Mouse (Mus musculus): ENCODE results near the gene 1700019A02Rik. TPM values are rescaled to one million over a fixed set of nuclear protein-coding genes. Genes with fewer than 3 reads are reported as not detected.

The 1700019A02Rik gene
- total RNA-seq (2015; ENCODE audit: low replicate concordance) (not detected in 2 replicates), total RNA-seq (2017; ENCODE audit: low replicate concordance) (not detected in 2 replicates)

GRCm38 (mm10) chr1:53187536-53187935, at the start of gene 1700019A02Rik:
TSS of gene 1700019A02Rik (minus strand) at chr1:53187636.
- no peak for ATAC-seq (replicated peaks; ENCODE audit: low FRiP score, poor library complexity, severe bottlenecking)

- no peak for ATAC-seq (replicated peaks; ENCODE audit: low FRiP score, poor library complexity, severe bottlenecking)
Measured at GRCm38 (mm10) chr1:53226063-53226462, 38.6 kb upstream of the 1700019A02Rik start.

DNA sequence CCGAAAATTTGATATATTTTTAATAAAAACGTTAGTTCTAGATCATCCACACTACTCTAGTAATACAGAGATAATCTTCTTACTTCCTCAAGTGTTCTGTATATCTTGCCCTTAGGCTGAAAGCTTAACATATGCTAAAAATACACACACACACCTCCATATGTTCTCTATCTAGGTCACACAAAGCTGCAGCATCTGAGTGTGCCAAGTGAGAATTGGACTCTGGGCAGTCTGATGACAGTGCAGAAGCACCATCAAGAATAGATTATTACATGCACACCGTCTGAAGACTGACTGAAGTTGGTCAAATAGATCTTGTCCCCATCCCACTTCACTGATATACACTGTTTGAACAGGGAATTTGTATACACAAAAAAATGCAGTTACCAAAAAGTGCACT, 38.2 kb upstream of the 1700019A02Rik start:
- no peak for ATAC-seq (replicated peaks; ENCODE audit: low FRiP score, poor library complexity, severe bottlenecking)

GRCm38 (mm10) chr1:53224775-53225174, 37.3 kb upstream of the 1700019A02Rik start:
- ATAC-seq (replicated peaks; ENCODE audit: low FRiP score, poor library complexity, severe bottlenecking) = no peak

DNA sequence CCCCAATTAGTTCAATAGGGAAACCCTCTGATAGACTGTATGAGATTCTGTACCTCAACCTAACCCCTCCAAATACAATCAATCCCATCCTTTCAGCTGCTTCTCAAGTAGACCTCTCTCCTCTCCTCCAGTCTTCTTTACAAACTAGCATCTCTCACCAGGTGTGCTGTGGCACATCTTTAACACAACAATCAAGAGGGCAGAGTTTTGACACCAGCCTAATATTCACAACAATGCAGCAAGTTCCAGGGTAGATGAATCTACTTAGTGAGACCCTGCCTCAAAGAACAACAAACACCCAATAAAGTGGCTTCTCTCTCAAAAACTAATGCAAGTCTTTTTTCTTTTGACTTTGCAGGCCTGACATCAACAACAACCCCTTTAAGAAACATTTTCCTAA, 22.7 kb upstream of the 1700019A02Rik start:
- no peak for ATAC-seq (replicated peaks; ENCODE audit: low FRiP score, poor library complexity, severe bottlenecking)

DNA sequence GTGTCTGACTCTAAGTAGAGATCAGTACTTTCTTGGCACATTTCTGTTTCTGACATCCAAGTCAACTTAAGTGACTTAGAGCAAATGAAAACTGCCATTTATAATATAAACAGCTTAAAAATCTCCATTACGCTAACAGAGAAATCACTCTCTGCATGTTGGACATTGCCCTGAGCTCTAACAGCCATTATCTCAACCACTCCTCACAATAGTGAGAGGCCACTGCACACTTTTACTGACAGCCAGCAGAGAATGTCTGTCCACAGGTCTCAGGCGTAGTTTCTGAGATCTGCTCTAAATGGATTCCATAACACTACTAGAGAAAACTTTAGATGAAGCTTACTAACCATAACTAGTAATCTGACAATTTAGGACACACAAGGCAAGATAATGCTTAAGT, 16.5 kb upstream of the 1700019A02Rik start:
- no peak for ATAC-seq (replicated peaks; ENCODE audit: low FRiP score, poor library complexity, severe bottlenecking)

DNA sequence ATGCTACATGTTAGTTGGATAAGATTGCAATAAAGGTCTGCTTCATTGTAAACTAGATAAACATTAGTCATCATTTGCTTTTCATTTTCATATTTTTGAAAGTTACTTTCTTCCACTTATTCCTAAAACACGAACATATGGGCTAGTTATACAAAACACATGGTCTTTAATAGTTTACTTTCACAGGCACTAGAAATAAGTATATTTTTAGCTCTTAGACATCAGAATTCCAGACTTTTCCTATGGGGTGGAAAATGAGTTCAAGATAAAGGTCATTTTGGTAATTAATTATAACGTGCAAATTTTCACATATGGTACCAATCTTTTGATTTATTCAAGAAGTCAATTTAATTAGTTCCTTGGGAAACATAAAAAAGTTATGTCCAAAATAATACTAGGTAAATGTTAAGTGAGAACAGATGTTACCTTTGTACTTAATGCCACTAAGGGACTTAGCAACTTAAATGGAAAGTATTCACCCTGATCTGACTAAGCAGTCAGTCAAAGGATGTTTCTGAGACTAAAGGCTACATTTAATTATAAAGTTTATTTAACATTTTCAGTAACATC, 14.3 kb upstream of the 1700019A02Rik start:
- no peak for ATAC-seq (replicated peaks; ENCODE audit: low FRiP score, poor library complexity, severe bottlenecking)

DNA sequence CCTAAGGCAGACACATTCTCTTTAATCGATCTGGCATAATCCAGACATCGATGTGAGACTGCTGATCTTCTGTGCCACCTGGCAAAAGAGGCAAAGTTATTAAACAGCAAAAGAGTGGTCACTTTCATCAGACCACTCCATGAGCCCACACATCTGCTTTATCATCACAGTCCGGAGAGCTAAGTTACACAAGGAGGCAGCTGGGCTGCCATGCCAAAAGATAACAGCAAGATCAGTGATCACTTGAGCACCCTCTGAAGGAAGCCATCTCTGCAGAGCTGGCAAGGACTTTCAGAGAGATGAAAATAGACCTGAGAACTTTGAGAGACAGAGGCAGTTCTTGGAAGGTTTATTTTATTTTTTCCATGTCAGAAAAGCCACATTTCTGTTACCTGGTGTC, 7.1 kb upstream of the 1700019A02Rik start:
- no peak for ATAC-seq (replicated peaks; ENCODE audit: low FRiP score, poor library complexity, severe bottlenecking)

DNA sequence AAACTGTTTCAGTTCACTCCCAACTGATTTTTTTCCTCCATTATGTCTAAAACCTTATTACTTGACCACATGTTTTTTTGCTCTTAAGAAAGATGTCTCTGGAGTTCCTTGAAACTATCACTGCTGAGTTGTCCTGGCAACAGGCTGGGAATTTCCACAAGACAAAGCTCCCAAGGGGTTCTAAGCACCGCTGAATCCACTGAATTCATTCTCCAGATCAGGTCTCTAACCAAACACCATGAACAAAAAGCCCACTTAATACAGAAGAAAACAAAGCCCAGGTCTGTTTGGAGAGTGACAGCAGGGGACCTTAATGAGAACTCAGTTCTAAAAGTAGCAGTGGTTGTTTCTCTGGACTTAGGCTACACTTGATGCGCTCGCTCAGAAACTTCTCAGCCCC, 3.8 kb upstream of the 1700019A02Rik start:
- no peak for ATAC-seq (replicated peaks; ENCODE audit: low FRiP score, poor library complexity, severe bottlenecking)

GRCm38 (mm10) chr1:53189620-53190019, 2.2 kb upstream of the 1700019A02Rik start:
- no peak for ATAC-seq (replicated peaks; ENCODE audit: low FRiP score, poor library complexity, severe bottlenecking)

- ATAC-seq (replicated peaks; ENCODE audit: low FRiP score, poor library complexity, severe bottlenecking) = no peak
Measured at GRCm38 (mm10) chr1:53186301-53186700, 1.1 kb downstream of the 1700019A02Rik start.

DNA sequence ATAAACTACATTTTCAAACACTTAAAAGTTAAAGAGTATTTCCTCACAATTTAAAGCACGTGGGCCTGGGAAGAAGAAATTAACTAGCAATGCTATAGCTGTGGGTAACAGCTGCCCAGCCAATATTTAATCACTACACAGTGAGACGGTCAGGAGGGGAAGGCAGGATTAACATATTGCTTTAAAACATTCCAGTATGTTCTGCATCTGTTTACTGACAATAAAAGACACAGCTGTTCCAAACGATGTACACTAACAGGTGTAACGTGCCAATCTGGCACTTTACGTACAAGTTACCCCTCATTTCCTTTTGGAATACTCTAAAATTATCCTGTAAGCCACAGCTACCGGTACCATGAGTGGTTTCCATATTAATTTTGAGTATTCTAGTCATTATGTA, 29.7 kb downstream of the 1700019A02Rik start:
- ATAC-seq (replicated peaks; ENCODE audit: low FRiP score, poor library complexity, severe bottlenecking) = no peak

DNA sequence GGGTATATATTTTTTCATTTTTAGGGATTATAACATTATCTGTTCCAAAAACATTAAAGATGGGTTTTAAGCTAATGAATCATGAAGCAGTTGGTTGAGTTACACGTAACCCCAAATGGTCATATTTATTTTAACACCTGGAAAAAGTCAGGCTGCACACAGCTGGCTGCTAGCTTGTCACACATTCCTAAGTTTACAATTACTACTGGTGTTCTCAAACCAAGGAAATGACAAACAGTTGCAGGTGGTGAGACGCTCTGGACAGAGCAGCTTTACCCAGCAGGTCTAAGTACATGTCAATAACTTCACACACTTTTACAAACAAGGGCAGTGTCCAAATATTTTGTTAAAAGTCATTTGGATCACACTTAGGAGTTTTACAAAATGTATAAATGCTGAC, 64.4 kb downstream of the 1700019A02Rik start:
- ATAC-seq (replicated peaks; ENCODE audit: low FRiP score, poor library complexity, severe bottlenecking) = no peak

DNA sequence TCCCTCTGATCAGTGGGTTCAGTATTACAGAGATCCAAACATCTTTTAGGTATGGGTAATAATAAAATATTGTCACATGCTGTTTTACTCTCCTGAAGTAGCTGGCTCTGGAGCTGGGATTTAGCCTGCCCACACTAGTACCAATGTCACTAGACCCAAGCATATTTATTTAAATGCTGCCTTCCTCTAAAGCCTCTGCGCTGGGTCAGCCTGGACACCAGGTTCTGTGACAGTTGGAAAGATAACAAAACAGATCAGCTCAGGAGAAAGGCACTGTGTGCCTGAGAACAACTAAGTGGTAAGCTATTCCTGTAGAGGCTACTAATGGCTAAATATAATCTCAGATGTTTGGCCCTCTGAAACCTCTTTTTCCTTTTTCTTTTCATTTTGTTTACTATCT, 76.9 kb downstream of the 1700019A02Rik start:
- ATAC-seq (replicated peaks; ENCODE audit: low FRiP score, poor library complexity, severe bottlenecking) = no peak

Other genes with a start within 250 kb of the 1700019A02Rik start
- not detected in 2 replicates for gene 1700019D03Rik, start 167.5 kb downstream of the 1700019A02Rik start, total RNA-seq (2015; ENCODE audit: low replicate concordance)
- 1.2 TPM in 1 of 2 replicates, not detected in the other for gene 1700019D03Rik, start 167.5 kb downstream of the 1700019A02Rik start, total RNA-seq (2017; ENCODE audit: low replicate concordance)
- gene Mstn, start 126.0 kb downstream of the 1700019A02Rik start, total RNA-seq (2015; ENCODE audit: low replicate concordance) = not detected in 2 replicates
- not detected in 2 replicates for gene Mstn, start 126.0 kb downstream of the 1700019A02Rik start, total RNA-seq (2017; ENCODE audit: low replicate concordance)
- 1.5 and 12.7 TPM in 2 replicates for gene Pms1, start 109.4 kb upstream of the 1700019A02Rik start, total RNA-seq (2015; ENCODE audit: low replicate concordance)
- gene Pms1, start 109.4 kb upstream of the 1700019A02Rik start, total RNA-seq (2017; ENCODE audit: low replicate concordance) = 6.5 and 6.7 TPM in 2 replicates
- gene Ormdl1, start 109.5 kb upstream of the 1700019A02Rik start, total RNA-seq (2015; ENCODE audit: low replicate concordance) = 9.8 and 17.5 TPM in 2 replicates
- gene Ormdl1, start 109.5 kb upstream of the 1700019A02Rik start, total RNA-seq (2017; ENCODE audit: low replicate concordance) = 11.1 and 14.9 TPM in 2 replicates
- 4.2 TPM in 1 of 2 replicates, not detected in the other for gene Gm28778, start 109.5 kb upstream of the 1700019A02Rik start, total RNA-seq (2015; ENCODE audit: low replicate concordance)
- gene Gm28778, start 109.5 kb upstream of the 1700019A02Rik start, total RNA-seq (2017; ENCODE audit: low replicate concordance) = not detected in 2 replicates
- gene Osgepl1, start 126.0 kb upstream of the 1700019A02Rik start, total RNA-seq (2015; ENCODE audit: low replicate concordance) = 1.5 and 9.6 TPM in 2 replicates
- gene Osgepl1, start 126.0 kb upstream of the 1700019A02Rik start, total RNA-seq (2017; ENCODE audit: low replicate concordance) = 6.1 and 10.9 TPM in 2 replicates
- not detected in 2 replicates for gene Asdurf, start 165.0 kb upstream of the 1700019A02Rik start, total RNA-seq (2015; ENCODE audit: low replicate concordance)
- 38.8 and 73.3 TPM in 2 replicates for gene Asdurf, start 165.0 kb upstream of the 1700019A02Rik start, total RNA-seq (2017; ENCODE audit: low replicate concordance)
- 1.5 and 5.2 TPM in 2 replicates for gene Gm28551, start 165.0 kb upstream of the 1700019A02Rik start, total RNA-seq (2015; ENCODE audit: low replicate concordance)
- 0.70 TPM in 1 of 2 replicates, not detected in the other for gene Gm28551, start 165.0 kb upstream of the 1700019A02Rik start, total RNA-seq (2017; ENCODE audit: low replicate concordance)
- gene Asnsd1, start 165.1 kb upstream of the 1700019A02Rik start, total RNA-seq (2015; ENCODE audit: low replicate concordance) = 33.6 and 58.6 TPM in 2 replicates
- gene Asnsd1, start 165.1 kb upstream of the 1700019A02Rik start, total RNA-seq (2017; ENCODE audit: low replicate concordance) = 28.5 and 30.8 TPM in 2 replicates

Data from erythroblast, adult 5-6 weeks (primary cell).